Mouse (Mus musculus): ENCODE results near the gene Ccdc148. TPM values are rescaled to one million over a fixed set of nuclear protein-coding genes. Genes with fewer than 3 reads are reported as not detected.

Ccdc148 gene
- polyA plus RNA-seq, 1 experiment from 2014 or later: 1.4 TPM

DNA sequence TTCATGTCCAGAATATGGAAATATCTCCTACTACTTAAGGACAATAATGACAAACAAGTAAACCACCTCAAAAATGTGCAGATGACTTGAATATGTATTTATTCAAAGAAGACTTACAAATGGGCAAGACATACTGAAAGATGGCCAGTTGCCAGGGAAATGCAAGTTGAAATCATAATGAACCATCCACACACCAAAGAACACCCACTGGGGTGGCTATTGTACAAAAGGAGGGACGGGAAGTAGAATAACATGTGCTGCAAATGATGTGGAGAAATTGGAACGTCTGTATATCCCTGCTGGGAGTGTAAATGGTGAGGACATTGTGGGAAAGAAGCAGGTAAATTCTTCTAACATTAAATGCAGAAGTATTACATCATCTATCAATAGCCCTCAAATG lies 347.5 kb downstream of the Ccdc148 start:
- Histone ChIP-seq H3K27me3 (ENCODE audit: insufficient read depth, low read length) (no peaks in the 10 kb centered on the region), H3K4me3 (ENCODE audit: low read length) (no peak overlapping the region), H3K4me1 (ENCODE audit: insufficient read depth, low read length) (no peaks in the 10 kb centered on the region), H3K27ac (ENCODE audit: low read length) (no peak overlapping the region), H3K36me3 (ENCODE audit: insufficient read depth, low read length) (no peaks in the 10 kb centered on the region), H3K9ac (replicated peaks; ENCODE audit: low read length) (no peak overlapping the region), H3K9me3 (ENCODE audit: low read length) (no peaks in the 10 kb centered on the region), H3K4me2 (replicated peaks; ENCODE audit: low read depth, low read length) (no peak overlapping the region)
- 77% methylated on average over 2 of the region's 2 CpGs for WGBS
- no peak for ATAC-seq (ENCODE audit: low FRiP score, low TSS enrichment)

DNA sequence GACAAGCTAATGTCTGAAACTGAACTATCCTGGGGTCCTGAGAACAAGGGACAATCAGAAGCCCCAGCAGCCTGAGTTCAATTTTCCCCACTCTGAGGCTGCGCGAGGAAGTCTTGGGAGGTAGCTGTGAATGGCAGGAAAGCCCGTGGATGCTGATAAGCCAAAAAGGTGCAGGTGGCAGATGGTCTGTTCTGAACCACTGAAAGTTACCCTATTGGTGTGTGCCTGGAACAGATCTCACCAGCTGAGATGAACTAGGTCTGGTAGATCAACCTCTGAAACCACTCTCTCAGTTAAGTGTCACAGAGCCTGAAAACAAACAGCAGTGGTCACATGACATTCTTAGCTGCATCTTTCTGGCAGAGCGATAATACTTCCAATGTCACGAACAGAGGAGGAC lies 360.9 kb downstream of the Ccdc148 start:
- H3K27me3 ChIP-seq (ENCODE audit: insufficient read depth, low read length): no peaks in the 10 kb centered on the region
- no peak for ATAC-seq (ENCODE audit: low FRiP score, low TSS enrichment)
- H3K4me1 ChIP-seq (ENCODE audit: insufficient read depth, low read length): no peaks in the 10 kb centered on the region
- H3K4me2 ChIP-seq (replicated peaks; ENCODE audit: low read depth, low read length): no peak overlapping the region
- H3K4me3 ChIP-seq (ENCODE audit: low read length): no peak overlapping the region
- WGBS: 92% methylated on average over 5 of the region's 5 CpGs
- no peaks in the 10 kb centered on the region for H3K9me3 ChIP-seq (ENCODE audit: low read length)
- no peak overlapping the region for H3K27ac ChIP-seq (ENCODE audit: low read length)
- no peaks in the 10 kb centered on the region for H3K36me3 ChIP-seq (ENCODE audit: insufficient read depth, low read length)
- no peak overlapping the region for H3K9ac ChIP-seq (replicated peaks; ENCODE audit: low read length)

DNA sequence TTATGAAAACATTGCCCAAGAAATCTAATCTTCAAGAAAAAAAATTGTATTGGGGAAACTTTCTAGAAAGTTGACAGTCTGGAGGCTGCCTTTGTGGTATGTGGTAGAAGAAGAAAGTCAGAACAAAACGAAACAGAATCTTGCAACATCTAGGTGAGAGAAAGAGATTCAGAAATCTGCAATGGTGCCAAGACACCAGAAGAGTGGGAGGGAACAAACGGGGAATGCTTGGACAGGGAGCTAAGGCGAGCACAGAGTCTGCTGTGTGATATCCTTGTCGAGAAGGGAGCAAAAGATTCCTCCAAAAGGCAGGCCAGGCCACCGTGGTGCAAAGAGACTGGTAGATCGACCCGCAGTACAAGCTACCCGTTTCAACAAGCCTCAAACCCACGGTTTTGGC lies 361.4 kb downstream of the Ccdc148 start:
- Histone ChIP-seq H3K36me3 (ENCODE audit: insufficient read depth, low read length) (no peaks in the 10 kb centered on the region), H3K9me3 (ENCODE audit: low read length) (no peaks in the 10 kb centered on the region), H3K27me3 (ENCODE audit: insufficient read depth, low read length) (no peaks in the 10 kb centered on the region), H3K27ac (ENCODE audit: low read length) (no peak overlapping the region), H3K9ac (replicated peaks; ENCODE audit: low read length) (no peak overlapping the region), H3K4me1 (ENCODE audit: insufficient read depth, low read length) (no peaks in the 10 kb centered on the region), H3K4me3 (ENCODE audit: low read length) (no peak overlapping the region), H3K4me2 (replicated peaks; ENCODE audit: low read depth, low read length) (no peak overlapping the region)
- ATAC-seq (ENCODE audit: low FRiP score, low TSS enrichment): no peak
- 83% methylated on average over 9 of the region's 9 CpGs for WGBS

DNA sequence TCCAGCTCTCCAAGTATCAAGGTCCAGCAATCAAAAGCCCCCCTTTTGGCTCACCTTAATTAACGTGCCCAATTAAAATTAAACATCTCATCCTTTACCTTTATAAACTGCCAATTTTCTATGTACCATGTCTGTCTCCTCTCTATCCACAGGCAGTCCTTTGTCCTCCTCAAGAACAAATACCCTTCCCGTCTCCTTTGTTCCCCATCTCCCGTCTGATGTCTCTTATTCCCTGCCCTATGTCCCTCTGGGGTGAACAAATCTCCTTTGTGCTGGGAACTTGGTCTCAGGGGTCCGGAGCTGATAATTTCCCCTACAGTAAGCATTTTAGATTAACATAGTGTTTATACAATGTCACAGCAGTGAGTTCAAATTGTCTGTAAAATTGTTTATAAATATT lies 363.0 kb downstream of the Ccdc148 start:
- H3K27ac ChIP-seq (ENCODE audit: low read length): no peak overlapping the region
- H3K4me2 ChIP-seq (replicated peaks; ENCODE audit: low read depth, low read length): no peak overlapping the region
- no peak overlapping the region for H3K4me3 ChIP-seq (ENCODE audit: low read length)
- no peaks in the 10 kb centered on the region for H3K9me3 ChIP-seq (ENCODE audit: low read length)
- H3K27me3 ChIP-seq (ENCODE audit: insufficient read depth, low read length): no peaks in the 10 kb centered on the region
- no peak overlapping the region for H3K9ac ChIP-seq (replicated peaks; ENCODE audit: low read length)
- WGBS: 87% methylated on average over 4 of the region's 4 CpGs
- no peaks in the 10 kb centered on the region for H3K4me1 ChIP-seq (ENCODE audit: insufficient read depth, low read length)
- no peak for ATAC-seq (ENCODE audit: low FRiP score, low TSS enrichment)
- H3K36me3 ChIP-seq (ENCODE audit: insufficient read depth, low read length): no peaks in the 10 kb centered on the region

GRCm38 (mm10) chr2:58795432-58795831 lies 365.1 kb downstream of the Ccdc148 start:
- H3K4me2 ChIP-seq (replicated peaks; ENCODE audit: low read depth, low read length): no peak overlapping the region
- no peak overlapping the region for H3K4me3 ChIP-seq (ENCODE audit: low read length)
- ATAC-seq (ENCODE audit: low FRiP score, low TSS enrichment): no peak
- no peak overlapping the region for H3K27ac ChIP-seq (ENCODE audit: low read length)
- no peaks in the 10 kb centered on the region for H3K4me1 ChIP-seq (ENCODE audit: insufficient read depth, low read length)
- no peak overlapping the region for H3K9ac ChIP-seq (replicated peaks; ENCODE audit: low read length)
- 87% methylated on average over 5 of the region's 5 CpGs for WGBS
- H3K9me3 ChIP-seq (ENCODE audit: low read length): no peaks in the 10 kb centered on the region
- no peaks in the 10 kb centered on the region for H3K36me3 ChIP-seq (ENCODE audit: insufficient read depth, low read length)
- no peaks in the 10 kb centered on the region for H3K27me3 ChIP-seq (ENCODE audit: insufficient read depth, low read length)

DNA sequence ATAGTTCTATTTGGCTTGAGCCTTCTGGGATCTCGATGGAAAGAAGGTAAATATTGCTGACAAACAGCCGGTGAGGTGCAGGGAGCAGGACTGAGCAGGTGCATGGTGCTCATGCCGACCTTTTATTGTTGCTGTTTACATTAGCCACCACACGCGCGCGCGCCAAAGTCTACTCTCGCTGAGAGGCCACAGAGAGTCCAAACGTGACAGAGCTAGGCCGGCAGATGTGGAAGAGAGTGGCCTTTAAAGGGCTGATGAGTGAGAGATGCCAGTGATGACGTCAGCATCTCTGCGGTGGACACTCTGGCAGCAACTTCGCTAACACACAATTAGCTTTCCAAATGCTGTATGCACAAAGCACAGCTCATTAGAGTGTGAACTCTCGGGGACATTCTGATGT lies 366.0 kb downstream of the Ccdc148 start:
- H3K4me3 ChIP-seq (ENCODE audit: low read length): no peak overlapping the region
- no peaks in the 10 kb centered on the region for H3K36me3 ChIP-seq (ENCODE audit: insufficient read depth, low read length)
- H3K27me3 ChIP-seq (ENCODE audit: insufficient read depth, low read length): no peaks in the 10 kb centered on the region
- WGBS: 85% methylated on average over 15 of the region's 15 CpGs
- no peak for ATAC-seq (ENCODE audit: low FRiP score, low TSS enrichment)
- no peak overlapping the region for H3K27ac ChIP-seq (ENCODE audit: low read length)
- no peaks in the 10 kb centered on the region for H3K9me3 ChIP-seq (ENCODE audit: low read length)
- H3K4me2 ChIP-seq (replicated peaks; ENCODE audit: low read depth, low read length): no peak overlapping the region
- no peaks in the 10 kb centered on the region for H3K4me1 ChIP-seq (ENCODE audit: insufficient read depth, low read length)
- H3K9ac ChIP-seq (replicated peaks; ENCODE audit: low read length): no peak overlapping the region

DNA sequence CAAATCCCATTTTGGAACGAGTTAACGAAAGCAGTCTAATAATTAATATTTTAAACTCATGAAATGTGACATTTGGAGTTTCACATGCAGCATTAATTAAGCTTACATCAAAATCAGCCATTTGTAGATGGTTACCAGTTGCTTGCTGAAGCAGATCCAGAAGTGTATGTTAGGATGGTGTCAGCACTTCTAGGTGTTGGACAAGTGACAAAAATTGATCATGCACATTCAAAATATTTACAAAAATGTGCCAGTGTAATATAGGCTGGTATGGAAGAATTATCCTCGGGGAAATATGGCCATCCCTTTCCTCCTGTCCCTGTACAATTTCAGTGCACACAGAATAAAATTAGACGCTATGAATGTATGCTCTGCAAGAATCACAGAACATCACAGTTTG lies 370.1 kb downstream of the Ccdc148 start:
- H3K4me2 ChIP-seq (replicated peaks; ENCODE audit: low read depth, low read length): no peak overlapping the region
- no peaks in the 10 kb centered on the region for H3K36me3 ChIP-seq (ENCODE audit: insufficient read depth, low read length)
- H3K27ac ChIP-seq (ENCODE audit: low read length): no peak overlapping the region
- H3K27me3 ChIP-seq (ENCODE audit: insufficient read depth, low read length): no peaks in the 10 kb centered on the region
- no peak for ATAC-seq (ENCODE audit: low FRiP score, low TSS enrichment)
- no peak overlapping the region for H3K9ac ChIP-seq (replicated peaks; ENCODE audit: low read length)
- WGBS: 91% methylated on average over 4 of the region's 4 CpGs
- H3K4me3 ChIP-seq (ENCODE audit: low read length): no peak overlapping the region
- no peaks in the 10 kb centered on the region for H3K4me1 ChIP-seq (ENCODE audit: insufficient read depth, low read length)
- H3K9me3 ChIP-seq (ENCODE audit: low read length): no peaks in the 10 kb centered on the region

- H3K9me3 ChIP-seq (ENCODE audit: low read length): no peaks in the 10 kb centered on the region
- no peak overlapping the region for H3K27ac ChIP-seq (ENCODE audit: low read length)
- no peak for ATAC-seq (ENCODE audit: low FRiP score, low TSS enrichment)
- H3K4me2 ChIP-seq (replicated peaks; ENCODE audit: low read depth, low read length): no peak overlapping the region
- no peaks in the 10 kb centered on the region for H3K27me3 ChIP-seq (ENCODE audit: insufficient read depth, low read length)
- H3K36me3 ChIP-seq (ENCODE audit: insufficient read depth, low read length): no peaks in the 10 kb centered on the region
- no peak overlapping the region for H3K9ac ChIP-seq (replicated peaks; ENCODE audit: low read length)
- no peaks in the 10 kb centered on the region for H3K4me1 ChIP-seq (ENCODE audit: insufficient read depth, low read length)
- H3K4me3 ChIP-seq (ENCODE audit: low read length): no peak overlapping the region
- 75% methylated on average over 7 of the region's 7 CpGs for WGBS
Measured at GRCm38 (mm10) chr2:58789934-58790333, 370.5 kb downstream of the Ccdc148 start.

DNA sequence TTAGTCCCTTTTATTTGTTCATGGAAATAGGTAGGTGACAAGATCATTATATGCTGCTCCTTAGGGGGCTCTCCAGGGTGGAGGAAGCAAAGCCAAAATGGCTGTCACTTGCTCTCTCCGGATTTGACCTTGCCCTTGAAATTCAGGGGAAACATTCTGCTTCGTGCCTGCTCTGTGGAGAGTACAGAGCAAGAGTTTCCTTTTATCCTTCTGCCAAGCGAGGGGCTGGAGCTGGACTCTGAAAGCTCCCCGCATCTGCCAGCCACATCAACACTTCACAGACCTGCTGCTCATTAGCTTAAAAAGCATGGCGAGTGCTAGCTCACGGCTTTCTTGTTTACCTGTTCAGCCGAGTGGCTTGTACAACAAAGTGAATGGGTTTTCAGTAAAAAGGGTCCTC lies 373.1 kb downstream of the Ccdc148 start:
- H3K36me3 ChIP-seq (ENCODE audit: insufficient read depth, low read length): no peaks in the 10 kb centered on the region
- H3K27ac ChIP-seq (ENCODE audit: low read length): no peak overlapping the region
- ATAC-seq (ENCODE audit: low FRiP score, low TSS enrichment): no peak
- no peak overlapping the region for H3K4me3 ChIP-seq (ENCODE audit: low read length)
- no peaks in the 10 kb centered on the region for H3K27me3 ChIP-seq (ENCODE audit: insufficient read depth, low read length)
- H3K4me2 ChIP-seq (replicated peaks; ENCODE audit: low read depth, low read length): no peak overlapping the region
- no peaks in the 10 kb centered on the region for H3K9me3 ChIP-seq (ENCODE audit: low read length)
- no peaks in the 10 kb centered on the region for H3K4me1 ChIP-seq (ENCODE audit: insufficient read depth, low read length)
- WGBS: 60% methylated on average over 7 of the region's 7 CpGs
- H3K9ac ChIP-seq (replicated peaks; ENCODE audit: low read length): no peak overlapping the region

- WGBS: 68% methylated on average over 8 of the region's 8 CpGs
- no peak overlapping the region for H3K4me3 ChIP-seq (ENCODE audit: low read length)
- no peak overlapping the region for H3K27ac ChIP-seq (ENCODE audit: low read length)
- H3K9ac ChIP-seq (replicated peaks; ENCODE audit: low read length): no peak overlapping the region
- no peaks in the 10 kb centered on the region for H3K9me3 ChIP-seq (ENCODE audit: low read length)
- no peak overlapping the region for H3K4me2 ChIP-seq (replicated peaks; ENCODE audit: low read depth, low read length)
- no peaks in the 10 kb centered on the region for H3K36me3 ChIP-seq (ENCODE audit: insufficient read depth, low read length)
- no peaks in the 10 kb centered on the region for H3K27me3 ChIP-seq (ENCODE audit: insufficient read depth, low read length)
- ATAC-seq (ENCODE audit: low FRiP score, low TSS enrichment): no peak
- H3K4me1 ChIP-seq (ENCODE audit: insufficient read depth, low read length): no peaks in the 10 kb centered on the region
Measured at GRCm38 (mm10) chr2:58786681-58787080, 373.8 kb downstream of the Ccdc148 start.

DNA sequence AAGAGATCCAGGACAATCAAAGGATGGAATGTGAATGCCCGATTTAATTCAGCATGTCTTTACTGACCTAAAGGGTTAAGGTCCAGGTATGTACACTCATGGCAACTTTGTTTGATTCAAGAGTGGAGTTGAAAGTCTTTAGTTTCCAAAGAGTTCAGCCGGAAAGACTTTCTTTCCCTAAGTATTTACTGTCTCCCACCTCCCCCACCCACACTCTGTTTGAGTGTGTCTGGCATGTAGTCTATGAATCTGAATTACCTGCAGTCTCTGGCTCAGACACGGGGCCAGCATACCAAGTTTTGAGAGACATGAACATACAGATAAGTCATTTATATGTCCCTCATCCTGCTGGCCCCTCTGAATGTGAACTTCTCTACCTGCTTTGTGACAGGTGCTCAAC lies 374.3 kb downstream of the Ccdc148 start:
- ATAC-seq (ENCODE audit: low FRiP score, low TSS enrichment): no peak
- no peaks in the 10 kb centered on the region for H3K36me3 ChIP-seq (ENCODE audit: insufficient read depth, low read length)
- 59% methylated on average over 3 of the region's 3 CpGs for WGBS
- no peak overlapping the region for H3K4me3 ChIP-seq (ENCODE audit: low read length)
- no peaks in the 10 kb centered on the region for H3K4me1 ChIP-seq (ENCODE audit: insufficient read depth, low read length)
- no peaks in the 10 kb centered on the region for H3K27me3 ChIP-seq (ENCODE audit: insufficient read depth, low read length)
- no peak overlapping the region for H3K4me2 ChIP-seq (replicated peaks; ENCODE audit: low read depth, low read length)
- no peak overlapping the region for H3K9ac ChIP-seq (replicated peaks; ENCODE audit: low read length)
- no peaks in the 10 kb centered on the region for H3K9me3 ChIP-seq (ENCODE audit: low read length)
- H3K27ac ChIP-seq (ENCODE audit: low read length): no peak overlapping the region

All from kidney, embryonic 16.5 days (tissue).